Mouse (Mus musculus) cerebellum, adult 9-11 months (tissue): ENCODE results near the gene Arpc4.

Source experiments
- DNase-seq: peaks from one replicate; pipeline ENCODE4 v3.0.0; 2022

The Arpc4 gene

GRCm38 (mm10) chr6:113366639-113367038 lies 11.3 kb upstream of the Arpc4 start:
- no peak for DNase-seq

DNA sequence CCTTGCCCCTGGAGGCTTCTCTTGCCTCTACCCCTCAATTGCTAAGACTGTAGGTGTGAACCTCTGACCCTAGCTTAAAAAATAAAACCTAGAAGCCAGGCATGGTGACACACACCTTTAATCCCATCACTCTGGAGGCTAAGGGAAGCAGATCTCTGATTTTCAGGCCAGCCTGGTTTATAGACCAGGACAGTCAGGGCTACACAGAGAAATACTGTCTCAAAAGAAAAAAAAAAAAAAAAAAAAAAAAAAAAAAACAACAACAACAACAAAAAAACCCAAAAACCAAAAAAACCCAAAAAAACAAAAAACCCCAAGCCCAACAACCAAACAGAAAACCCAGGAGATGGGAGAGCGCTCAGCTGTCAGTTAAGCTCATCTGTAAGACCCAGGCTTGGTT lies 10.3 kb upstream of the Arpc4 start:
- no peak for DNase-seq

DNA sequence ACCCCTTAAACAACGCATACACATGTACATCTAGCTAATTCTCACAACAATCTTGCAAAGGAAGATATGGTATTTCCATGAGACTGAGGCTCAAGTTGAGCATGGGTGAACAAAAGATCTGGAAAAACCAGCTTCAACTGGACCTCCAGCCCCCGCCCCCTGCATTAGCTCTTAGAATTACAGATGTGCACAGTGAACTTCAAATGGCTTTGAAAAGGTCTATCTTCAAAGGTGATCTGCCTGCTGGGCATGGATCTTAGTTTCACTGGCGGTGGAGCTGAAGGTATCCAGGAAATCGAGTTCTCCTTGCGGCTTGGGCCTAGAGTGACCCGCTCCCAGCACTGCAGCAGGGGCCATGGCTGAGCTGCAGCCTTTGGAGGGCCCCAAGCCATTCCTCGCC lies 9.8 kb upstream of the Arpc4 start:
- DNase-seq = no peak

DNA sequence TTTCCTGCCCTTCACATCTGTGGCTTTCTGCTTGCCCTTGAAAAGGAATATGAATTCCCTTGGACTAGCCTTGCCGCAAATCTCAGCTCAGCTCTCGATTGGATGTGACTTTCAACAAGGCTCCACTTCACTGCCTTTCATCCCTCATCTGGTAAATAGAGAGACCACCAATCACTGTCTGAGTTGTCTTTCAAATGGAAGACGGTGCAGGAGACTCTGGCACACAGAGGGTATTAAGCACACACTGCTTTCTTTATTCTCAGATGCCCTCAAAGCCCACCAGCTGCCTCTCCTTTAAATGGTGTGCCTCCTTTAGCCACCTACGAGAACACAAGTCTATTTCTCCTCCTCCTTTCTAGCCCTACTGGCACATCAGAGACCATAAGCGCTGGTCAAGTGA lies 9.3 kb upstream of the Arpc4 start:
- no peak for DNase-seq

GRCm38 (mm10) chr6:113370194-113370929 lies 7.6 kb upstream of the Arpc4 start:
- no peak for DNase-seq

GRCm38 (mm10) chr6:113373491-113373890 lies 4.4 kb upstream of the Arpc4 start:
- no peak for DNase-seq

DNA sequence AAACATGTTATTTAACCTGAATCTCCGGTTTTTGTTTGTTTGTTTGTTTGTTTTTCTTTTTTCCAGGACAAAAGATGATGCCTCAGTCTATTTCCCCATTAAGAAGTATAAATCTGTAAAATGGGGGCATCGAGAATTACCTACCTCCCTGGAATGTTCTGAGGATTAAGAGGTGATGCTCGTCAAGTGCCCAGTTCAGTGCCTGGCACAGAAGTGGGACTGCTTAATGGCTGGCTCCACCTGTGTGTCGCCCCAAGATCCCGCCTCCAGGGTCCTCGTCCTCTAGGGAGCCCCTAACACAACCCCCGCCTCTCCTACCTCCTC lies 781 bp upstream of the Arpc4 start:
- DNase-seq = no peak

DNA sequence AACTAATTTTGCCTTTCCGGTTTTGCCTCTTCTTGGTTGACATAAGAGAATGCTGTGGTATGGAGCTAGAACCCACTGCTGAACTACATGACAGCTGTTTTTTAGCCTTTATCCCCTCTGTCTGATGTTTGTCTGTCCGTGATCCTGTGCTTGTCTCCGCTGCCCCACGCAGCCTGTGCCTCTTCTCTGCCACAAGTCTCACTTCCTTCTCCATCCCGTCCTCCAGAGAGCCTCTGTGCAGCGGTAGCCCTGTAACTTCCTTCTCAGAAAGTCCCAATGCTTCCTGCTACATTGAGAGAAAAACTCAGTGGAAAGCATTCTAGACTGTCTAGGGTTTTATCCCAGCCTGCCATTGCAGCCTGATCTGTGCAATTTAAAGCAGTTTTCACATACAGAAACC lies 1.3 kb downstream of the Arpc4 start:
- no peak for DNase-seq

DNA sequence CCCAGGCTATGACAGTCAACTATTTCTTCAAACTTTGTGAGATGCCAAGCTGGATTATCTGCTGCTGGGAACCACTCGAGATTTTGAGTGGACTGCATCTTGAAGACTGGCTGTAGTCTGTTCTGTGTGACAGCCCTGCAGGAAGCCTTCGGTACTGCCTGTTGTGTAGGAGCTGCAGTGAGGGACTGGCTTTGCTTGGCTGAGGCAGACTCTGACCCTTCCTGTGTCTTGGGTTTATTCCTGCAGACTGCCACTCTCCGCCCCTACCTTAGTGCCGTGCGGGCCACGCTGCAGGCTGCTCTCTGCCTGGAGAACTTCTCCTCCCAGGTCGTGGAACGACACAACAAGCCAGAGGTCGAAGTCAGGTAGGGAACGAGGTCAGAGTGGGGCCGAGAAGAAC lies 2.6 kb downstream of the Arpc4 start:
- no peak for DNase-seq

DNA sequence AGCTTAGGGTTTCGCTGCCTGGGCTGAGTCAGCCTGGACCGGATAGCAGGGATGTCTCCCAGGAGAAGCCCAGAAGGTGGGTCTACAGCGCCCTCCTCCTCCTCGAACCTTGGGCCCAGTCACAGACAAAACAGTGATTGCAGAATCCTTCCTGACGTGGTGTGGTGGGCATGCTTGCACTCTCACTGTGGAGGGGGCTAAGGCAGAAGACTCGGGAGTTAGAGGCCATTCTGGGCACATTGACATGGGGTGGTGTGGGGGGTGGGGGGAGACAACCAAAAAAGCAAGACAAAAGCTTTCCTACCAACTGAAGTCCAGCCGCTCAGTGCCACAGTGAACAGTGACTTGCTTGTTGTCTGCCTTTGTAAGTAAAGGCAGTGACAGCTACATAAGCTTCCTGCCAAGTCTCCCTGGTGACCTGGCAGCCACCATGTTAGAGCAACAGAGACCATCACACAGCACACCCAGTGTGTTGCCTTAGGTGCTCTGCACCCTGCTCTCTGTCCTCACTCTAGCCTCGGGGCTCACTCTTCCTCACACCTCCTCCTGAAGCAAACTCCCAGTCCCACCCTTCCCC lies 6.5 kb downstream of the Arpc4 start:
- peak; percentile 52 for DNase-seq

DNA sequence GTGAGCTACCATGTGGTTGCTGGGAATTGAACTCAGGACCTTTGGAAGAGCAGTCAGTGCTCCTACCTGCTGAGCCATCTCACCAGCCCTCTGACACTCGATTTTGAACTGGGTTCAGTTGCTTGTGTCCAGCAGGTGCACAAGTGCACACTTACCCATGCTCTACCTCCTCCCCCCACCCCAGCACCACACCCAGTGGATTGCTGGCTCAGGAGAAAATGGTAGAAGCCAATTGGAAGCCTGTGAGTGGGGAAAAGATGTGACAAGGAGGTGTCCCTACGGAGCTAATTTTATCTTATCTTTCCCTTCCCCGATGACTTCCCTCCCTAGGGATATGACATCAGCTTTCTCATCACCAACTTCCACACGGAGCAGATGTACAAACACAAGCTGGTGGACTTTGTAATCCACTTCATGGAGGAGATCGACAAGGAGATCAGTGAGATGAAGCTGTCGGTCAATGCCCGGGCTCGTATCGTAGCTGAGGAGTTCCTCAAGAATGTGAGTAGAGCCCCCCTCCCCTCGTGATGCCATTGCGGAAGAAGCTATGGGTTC lies 7.3 kb downstream of the Arpc4 start:
- no peak for DNase-seq

- DNase-seq = no peak
Observed at GRCm38 (mm10) chr6:113386025-113386424, 8.1 kb downstream of the Arpc4 start.

GRCm38 (mm10) chr6:113388960-113389359 lies 11.0 kb downstream of the Arpc4 start, which contains the start of gene Ttll3:
Gene Ttll3 (plus strand): TSS chr6:113389260.
- DNase-seq = no peak

DNA sequence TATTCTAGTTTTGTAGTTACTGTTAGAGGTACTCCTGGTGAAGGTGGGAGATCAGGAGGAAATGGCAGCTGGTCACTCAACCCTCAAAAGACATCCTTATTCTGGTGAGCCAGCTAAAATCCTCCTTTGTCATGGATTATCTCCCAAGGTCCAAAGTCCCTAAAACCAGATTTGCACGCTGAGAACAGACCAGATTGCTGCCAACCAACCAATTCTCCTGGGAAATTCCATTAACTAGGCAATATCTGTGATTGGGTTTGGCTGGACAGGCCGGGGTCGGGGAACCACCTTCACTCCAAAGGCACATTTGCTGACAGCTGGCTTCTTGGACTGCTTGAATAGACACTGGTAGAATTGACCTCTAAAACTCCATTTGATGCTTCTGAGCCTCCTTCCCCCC lies 12.8 kb downstream of the Arpc4 start:
- DNase-seq = no peak

GRCm38 (mm10) chr6:113392015-113392386 lies 14.1 kb downstream of the Arpc4 start:
- DNase-seq = no peak

DNA sequence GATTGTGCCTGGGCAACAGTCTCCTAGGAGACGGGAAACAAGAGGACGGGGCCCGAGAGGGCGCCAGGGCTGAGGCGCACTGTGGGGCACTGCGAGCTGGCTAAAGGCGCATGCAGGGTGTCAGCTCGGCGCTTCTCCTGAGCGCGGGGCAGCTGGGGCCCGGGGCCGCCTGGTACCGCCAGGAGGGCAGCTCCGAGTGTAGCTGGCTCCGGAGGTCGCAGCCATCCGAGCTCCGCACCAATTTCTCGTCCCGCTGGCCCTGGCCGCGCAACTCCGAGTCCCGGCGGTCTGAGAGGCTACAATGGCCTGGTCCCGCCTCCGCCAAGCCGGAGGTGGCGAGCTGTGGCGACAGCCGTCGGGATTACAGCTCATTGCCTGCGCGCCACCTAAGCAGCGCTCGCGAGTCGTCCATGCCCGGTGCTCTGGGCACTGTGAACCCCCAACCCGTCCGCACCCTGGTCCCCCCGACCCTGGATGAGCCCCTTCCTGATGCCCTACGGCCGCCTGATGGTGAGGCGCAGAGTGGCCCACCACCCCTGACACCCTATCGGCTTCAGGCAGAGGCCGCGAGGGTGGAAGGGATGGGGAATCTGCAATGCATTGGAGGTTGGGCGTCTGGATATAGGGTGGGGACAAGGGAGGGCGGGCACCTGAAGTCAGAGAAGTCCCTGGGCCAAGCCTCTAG lies 14.6 kb downstream of the Arpc4 start:
- peak; percentile 56 for DNase-seq

- no peak for DNase-seq
Observed at GRCm38 (mm10) chr6:113393951-113394350, 16.0 kb downstream of the Arpc4 start.

GRCm38 (mm10) chr6:113394811-113395210 lies 16.9 kb downstream of the Arpc4 start:
- no peak for DNase-seq

- DNase-seq = no peak
Observed at GRCm38 (mm10) chr6:113395501-113395900, 17.6 kb downstream of the Arpc4 start.

DNA sequence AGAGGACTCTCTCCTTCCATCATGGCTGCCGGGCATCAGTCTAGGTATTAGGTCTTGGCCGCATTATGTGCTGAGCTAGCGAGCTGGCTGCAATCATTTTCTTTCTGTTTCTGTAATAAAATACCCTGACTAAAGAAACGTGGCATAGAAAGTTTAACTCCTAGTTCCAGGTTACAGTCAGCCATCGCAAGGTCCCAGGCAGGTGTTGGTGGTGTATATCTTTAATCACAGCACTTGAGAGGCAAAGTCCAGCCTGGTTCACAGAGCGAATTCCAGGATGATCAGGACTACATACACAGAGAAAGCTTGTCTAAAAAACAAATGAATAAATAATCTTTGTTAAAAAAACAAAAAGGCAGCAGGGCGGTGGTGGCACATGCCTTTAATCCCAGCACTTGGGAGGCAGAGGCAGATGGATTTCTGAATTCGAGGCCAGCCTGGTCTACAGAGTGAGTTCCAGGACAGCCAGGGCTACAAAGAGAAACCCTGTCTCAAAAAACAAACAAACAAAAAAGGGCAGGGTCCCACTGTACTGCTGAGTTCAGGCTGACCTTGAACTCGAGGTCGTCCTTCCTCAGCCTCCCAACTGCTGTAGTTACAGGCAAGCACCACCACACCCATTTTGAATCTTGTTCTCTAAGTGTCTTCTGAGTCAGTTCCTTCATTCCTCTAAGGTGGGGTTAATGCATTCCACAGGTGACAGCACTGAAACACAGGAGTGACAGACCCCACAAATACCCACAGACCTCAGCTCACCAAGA lies 18.5 kb downstream of the Arpc4 start:
- DNase-seq = no peak

DNA sequence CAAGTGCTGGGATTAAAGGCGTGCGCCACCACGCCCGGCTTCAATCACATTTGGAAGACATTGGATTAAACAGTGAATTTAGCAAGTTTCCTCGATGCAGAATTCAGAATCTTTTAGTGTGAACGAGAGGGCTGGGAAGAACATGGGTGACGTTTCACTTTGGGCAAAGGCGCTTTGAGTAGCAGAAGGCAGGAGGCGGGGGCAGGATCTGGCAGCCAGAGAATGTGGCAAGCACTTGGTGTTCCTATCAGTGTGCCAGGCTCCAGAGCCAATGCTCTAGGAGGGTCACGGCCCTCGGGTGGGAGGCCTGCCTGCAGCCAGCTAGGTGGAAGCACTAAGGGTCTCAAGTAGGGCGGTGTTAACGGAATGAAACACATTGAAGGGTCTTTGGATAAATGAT lies 24.2 kb downstream of the Arpc4 start:
- no peak for DNase-seq

DNA sequence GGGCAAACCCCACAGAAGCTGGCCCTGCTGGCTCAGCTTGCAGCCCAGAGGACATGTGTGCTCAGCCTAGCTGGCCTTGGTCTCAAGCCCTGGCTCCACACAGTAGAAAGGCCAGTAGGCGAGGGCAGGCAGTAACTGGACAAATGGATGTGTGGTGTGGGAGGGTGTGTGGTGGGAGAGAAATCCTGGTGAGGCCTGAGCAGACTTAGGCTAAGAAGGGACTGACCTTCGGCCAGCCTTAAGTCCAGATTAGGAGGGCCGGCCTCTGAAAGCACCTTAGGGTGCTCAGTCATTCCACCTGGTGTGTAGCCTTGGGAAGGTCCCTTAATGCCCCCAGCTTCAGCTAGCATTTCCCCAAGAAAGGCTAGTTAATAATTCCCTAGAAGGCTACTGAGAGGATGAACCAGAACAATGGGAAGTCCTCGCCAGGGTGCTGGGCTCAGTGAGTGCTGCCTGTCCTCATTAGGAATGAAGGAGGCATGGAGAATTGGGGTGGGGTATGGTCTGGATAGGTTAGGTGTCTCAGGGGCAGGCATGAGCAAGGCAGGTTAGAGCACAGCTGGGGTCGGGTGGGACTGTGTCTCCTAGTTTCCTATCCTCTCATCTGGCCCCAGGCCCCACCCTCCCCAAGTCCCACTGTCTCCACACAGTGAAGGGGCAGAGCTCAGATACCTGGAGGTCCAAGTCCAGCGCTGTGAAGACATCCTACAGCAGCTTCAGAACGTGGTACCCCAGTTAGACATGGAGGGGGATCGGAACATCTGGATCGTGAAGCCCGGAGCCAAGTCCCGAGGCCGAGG lies 26.9 kb downstream of the Arpc4 start:
- no peak for DNase-seq

GRCm38 (mm10) chr6:113405483-113405882 lies 27.6 kb downstream of the Arpc4 start:
- DNase-seq = no peak
